Mouse (Mus musculus): ENCODE measurements around the gene Tas1r2. TPM values are rescaled to one million over a fixed set of nuclear protein-coding genes. Genes with fewer than 3 reads are reported as not detected.

Tas1r2 gene
- polyA plus RNA-seq, 1 experiment from 2014 or later = not detected

GRCm38 (mm10) chr4:139716477-139717169, 63.3 kb downstream of the Tas1r2 start:
- Histone ChIP-seq H3K27ac (no peak overlapping the region), H3K36me3 (no peaks in the 10 kb centered on the region), H3K4me2 (no peak overlapping the region), H3K27me3 (replicated peaks) (peaks cover 13% of the 10 kb centered on the region), H3K4me3 (no peak overlapping the region), H3K9ac (no peak overlapping the region), H3K9me3 (replicated peaks) (no peaks in the 10 kb centered on the region), H3K4me1 (no peaks in the 10 kb centered on the region)
- WGBS (ENCODE audit: insufficient replicate concordance) = 64% methylated on average over 10 of the region's 10 CpGs
- no peak for ATAC-seq

- H3K27ac ChIP-seq = no peak overlapping the region
- H3K4me3 ChIP-seq = no peak overlapping the region
- no peaks in the 10 kb centered on the region for H3K4me1 ChIP-seq
- no peak for ATAC-seq
- no peak overlapping the region for H3K9ac ChIP-seq
- H3K27me3 ChIP-seq (replicated peaks) = peaks cover 15% of the 10 kb centered on the region; the same call in 1 of the 2 replicates
- H3K9me3 ChIP-seq (replicated peaks) = no peaks in the 10 kb centered on the region
- H3K4me2 ChIP-seq = no peak overlapping the region
- 52% methylated on average over 5 of the region's 5 CpGs for WGBS (ENCODE audit: insufficient replicate concordance)
- no peaks in the 10 kb centered on the region for H3K36me3 ChIP-seq
Observed at GRCm38 (mm10) chr4:139718978-139719377, 65.6 kb downstream of the Tas1r2 start.

Small RNAs within 50 kb of the gene (microRNA-seq; reads per million reads assigned to microRNA genes)
- gene Mir7020 = not detected

Other genes with a start within 250 kb of the Tas1r2 start
- gene Iffo2, start 123.0 kb upstream of the Tas1r2 start, polyA plus RNA-seq (2016; fragmentation: Nextera tagmentation; extraction: Ambion mirVana) = 1.8 and 2.3 TPM in 2 replicates
- not detected in 2 replicates for gene Gm21969, start 50.4 kb upstream of the Tas1r2 start, polyA plus RNA-seq (2016; fragmentation: Nextera tagmentation; extraction: Ambion mirVana)
- 49.4 and 52.0 TPM in 2 replicates for gene Aldh4a1, start 30.7 kb upstream of the Tas1r2 start, polyA plus RNA-seq (2016; fragmentation: Nextera tagmentation; extraction: Ambion mirVana)
- gene Pax7, start 180.0 kb downstream of the Tas1r2 start, polyA plus RNA-seq (2016; fragmentation: Nextera tagmentation; extraction: Ambion mirVana) = 0.07 TPM in 1 of 2 replicates, not detected in the other

Data from liver, embryonic 12.5 days (tissue).